Mouse (Mus musculus) liver, adult 2 months (tissue): Measurements from ENCODE around the gene Leng8. TPM values are rescaled to one million over a fixed set of nuclear protein-coding genes. Genes with fewer than 3 reads are reported as not detected.

Experiments
- DNase-seq: peaks from one replicate; pipeline ENCODE4 v3.0.0-alpha.2; 2011; ENCODE audit warnings: low read depth, low spot score; ENCODE audit errors: extremely low read depth
- H3K27ac ChIP-seq: fragments of 200-500 bp; replicated peaks from 2 replicates; pipeline ENCODE4 v1.5.1; 2012; ENCODE audit warnings: low read depth, mild to moderate bottlenecking, control low read depth, inconsistent platforms, low read length; ENCODE audit not compliant: insufficient read depth
- H3K27me3 ChIP-seq: fragments of 200-500 bp; 2 replicates; pipeline ENCODE4 v1.6.1; 2012; ENCODE audit warnings: mild to moderate bottlenecking, moderate library complexity, low read length, inconsistent platforms; ENCODE audit not compliant: control insufficient read depth, insufficient read depth
- H3K36me3 ChIP-seq: fragments of 200-500 bp; 2 replicates; pipeline ENCODE4 v1.6.1; 2012; ENCODE audit warnings: low read length, inconsistent platforms; ENCODE audit not compliant: control insufficient read depth, insufficient read depth
- H3K4me1 ChIP-seq: fragments of 200-500 bp; 2 replicates; pipeline ENCODE4 v1.6.1; 2011; ENCODE audit warnings: low read length; ENCODE audit not compliant: control insufficient read depth, insufficient read depth
- H3K4me3 ChIP-seq: fragments of 200-500 bp; 2 replicates; pipeline ENCODE4 v1.5.1; 2011; ENCODE audit warnings: low read depth, mild to moderate bottlenecking, control low read depth, low read length, moderate library complexity; ENCODE audit not compliant: insufficient read depth
- H3K79me2 ChIP-seq: fragments of 200-500 bp; 2 replicates; pipeline ENCODE4 v1.6.1; 2012; ENCODE audit warnings: inconsistent platforms, mild to moderate bottlenecking, low read length, moderate library complexity; ENCODE audit not compliant: control insufficient read depth, insufficient read depth
- H3K9ac ChIP-seq: fragments of 200-500 bp; 2 replicates; pipeline ENCODE4 v1.6.1; 2012; ENCODE audit warnings: low read depth, mild to moderate bottlenecking, control low read depth, inconsistent platforms, low read length
- CTCF ChIP-seq: fragments of 200-500 bp; IDR thresholded peaks from 2 replicates; pipeline ENCODE4 v1.5.1; 2011; ENCODE audit warnings: low read depth, low read length, control low read depth
- POLR2A ChIP-seq: fragments of 200-500 bp; IDR thresholded peaks from 2 replicates; pipeline ENCODE4 v1.6.1; 2011; ENCODE audit warnings: low read length, control low read depth; ENCODE audit not compliant: insufficient read depth; ENCODE audit errors: extremely low read depth
- WGBS: fragments of 180-500 bp; shearing (Covaris S2); methylation state at CpG from one replicate; pipeline ENCODE4 v1.1.7; 2018; 5-methylcytosine and 5-hydroxymethylcytosine counted together
- polyA plus RNA-seq: library from polyadenylated mRNA; depleted of rRNA; stranded (reverse); fragments of >200 nt; gene quantifications from 2 replicates; pipeline ENCODE4 v1.2.3, GENCODE M21; 2012
- total RNA-seq: library from RNA; depleted of rRNA; stranded (reverse); fragments of >200 nt; gene quantifications from 2 replicates; pipeline ENCODE4 v1.2.3, GENCODE M21; 2014

Gene Leng8
- total and polyA plus RNA-seq, 2 experiments: 36.1 to 148 TPM

- DNase-seq: no peak
- no peak overlapping the region for H3K4me3 ChIP-seq
- no peaks in the 10 kb centered on the region for H3K36me3 ChIP-seq
- H3K79me2 ChIP-seq: no peaks in the 10 kb centered on the region
- H3K27ac ChIP-seq: no peak overlapping the region
- TF ChIP-seq POLR2A: no peak
- TF ChIP-seq CTCF: no peak
- 79% methylated on average over 2 of the region's 2 CpGs for WGBS
- H3K9ac ChIP-seq: no peak overlapping the region
- H3K27me3 ChIP-seq: no peaks in the 10 kb centered on the region
- H3K4me1 ChIP-seq: no peaks in the 10 kb centered on the region
These were observed 38.5 kb upstream of the Leng8 start for GRCm38 (mm10) chr7:4098301-4098700.

- Histone ChIP-seq H3K27ac (no peak overlapping the region), H3K4me3 (no peak overlapping the region), H3K4me1 (no peaks in the 10 kb centered on the region), H3K79me2 (no peaks in the 10 kb centered on the region), H3K36me3 (no peaks in the 10 kb centered on the region), H3K9ac (no peak overlapping the region), H3K27me3 (no peaks in the 10 kb centered on the region)
- WGBS: 60% methylated on average over 2 of the region's 2 CpGs
- TF ChIP-seq POLR2A: no peak
- no peak for TF ChIP-seq CTCF
- DNase-seq: no peak
These were observed 38.0 kb upstream of the Leng8 start for GRCm38 (mm10) chr7:4098832-4099231.

GRCm38 (mm10) chr7:4101144-4101543 is 35.7 kb upstream of the Leng8 start:
- H3K27ac ChIP-seq: no peak overlapping the region
- H3K27me3 ChIP-seq: no peaks in the 10 kb centered on the region
- H3K79me2 ChIP-seq: no peaks in the 10 kb centered on the region
- TF ChIP-seq CTCF: no peak
- TF ChIP-seq POLR2A: no peak
- no peaks in the 10 kb centered on the region for H3K36me3 ChIP-seq
- no peak for DNase-seq
- no peaks in the 10 kb centered on the region for H3K4me1 ChIP-seq
- no peak overlapping the region for H3K9ac ChIP-seq
- H3K4me3 ChIP-seq: no peak overlapping the region
- 83% methylated on average over 5 of the region's 5 CpGs for WGBS

GRCm38 (mm10) chr7:4103411-4103810 is 33.4 kb upstream of the Leng8 start:
- no peaks in the 10 kb centered on the region for H3K27me3 ChIP-seq
- no peak for TF ChIP-seq POLR2A
- peak; percentile 47 for TF ChIP-seq CTCF
- no peaks in the 10 kb centered on the region for H3K79me2 ChIP-seq
- no peaks in the 10 kb centered on the region for H3K36me3 ChIP-seq
- H3K9ac ChIP-seq: no peak overlapping the region
- peak; percentile 35 for DNase-seq
- no peak overlapping the region for H3K4me3 ChIP-seq
- H3K27ac ChIP-seq: no peak overlapping the region
- WGBS: 16% methylated on average over 4 of the region's 4 CpGs
- no peaks in the 10 kb centered on the region for H3K4me1 ChIP-seq

GRCm38 (mm10) chr7:4111766-4112165 is 25.1 kb upstream of the Leng8 start:
- Histone ChIP-seq H3K9ac (no peak overlapping the region), H3K79me2 (no peaks in the 10 kb centered on the region), H3K4me1 (no peaks in the 10 kb centered on the region), H3K27ac (no peak overlapping the region), H3K4me3 (no peak overlapping the region), H3K36me3 (no peaks in the 10 kb centered on the region), H3K27me3 (no peaks in the 10 kb centered on the region)
- TF ChIP-seq CTCF: no peak
- no peak for TF ChIP-seq POLR2A
- WGBS: 34% methylated on average over 3 of the region's 3 CpGs
- no peak for DNase-seq

GRCm38 (mm10) chr7:4117050-4117814 is 19.6 kb upstream of the Leng8 start:
- Histone ChIP-seq H3K4me3 (no peak overlapping the region), H3K9ac (no peak overlapping the region), H3K4me1 (no peaks in the 10 kb centered on the region), H3K27ac (no peak overlapping the region), H3K79me2 (no peaks in the 10 kb centered on the region), H3K27me3 (peaks cover 15% of the 10 kb centered on the region), H3K36me3 (no peaks in the 10 kb centered on the region)
- DNase-seq: no peak
- WGBS: 66% methylated on average over 8 of the region's 8 CpGs
- TF ChIP-seq POLR2A: no peak
- TF ChIP-seq CTCF: no peak
